13 mouse cellular contexts compared by ENCODE assay signal in genomic region chr2:102137922-102138321, GRCm38 (mm10). TPM values are rescaled to one million over a fixed set of nuclear protein-coding genes. Genes with fewer than 3 reads are reported as not detected.
DNase-seq lines count a peak whose midpoint lies in the region; ATAC-seq lines count a peak whose summit lies in the region.
"Had no signal": no experiment of that assay in that cellular context is flagged by ENCODE, and none has a peak within 500 bp of the region (broad histone marks: within the 10 kb centered on the region; RNA-seq: fewer than 3 reads in every experiment).

No protein-coding gene starts in this region.

- no peak for DNase-seq in hindbrain, embryonic 14.5 days (ENCODE audit: low spot score)
- DNase-seq in 416B (ENCODE audit: low read depth) = peak; percentile 11
- peak; percentile 54 for DNase-seq in brain, adult 2 months (ENCODE audit: low read depth, low spot score)
- DNase-seq in cerebellum, adult 8-10 months = no peak
- no peak for DNase-seq in urinary bladder, adult 2 months (ENCODE audit: low spot score)
- DNase-seq: adrenal gland, adult 2 months; cerebellum, postnatal 36 days; gastrocnemius, postnatal 10 days; lung, postnatal 36 days had no signal

- H3K4me2 ChIP-seq in hindbrain, embryonic 13.5 days = no peak overlapping the region
- H3K4me2 ChIP-seq in hindbrain, embryonic 14.5 days (replicated peaks) = no peak overlapping the region
- H3K4me2 ChIP-seq in limb, embryonic 13.5 days (replicated peaks) = peak overlapping the region; percentile 41

- H3K27ac ChIP-seq in hindbrain, embryonic 13.5 days = peak overlapping the region; percentile 18
- no peak overlapping the region for H3K27ac ChIP-seq in hindbrain, embryonic 14.5 days
- peak overlapping the region; percentile 71; the same call in 1 of the 2 replicates for H3K27ac ChIP-seq in limb, embryonic 13.5 days
- H3K27ac ChIP-seq: liver, embryonic 14.5 days had no signal

- H3K27me3 ChIP-seq in hindbrain, embryonic 13.5 days = no peaks in the 10 kb centered on the region
- H3K27me3 ChIP-seq in hindbrain, embryonic 14.5 days (ENCODE audit: control insufficient read depth, insufficient read depth, low read length) = no peaks in the 10 kb centered on the region
- no peaks in the 10 kb centered on the region for H3K27me3 ChIP-seq in limb, embryonic 13.5 days
- H3K27me3 ChIP-seq: Patski had no signal

- peaks cover 70% of the 10 kb centered on the region for H3K4me1 ChIP-seq in hindbrain, embryonic 13.5 days (replicated peaks)
- peaks cover 61% of the 10 kb centered on the region for H3K4me1 ChIP-seq in hindbrain, embryonic 14.5 days (replicated peaks; ENCODE audit: control insufficient read depth, insufficient read depth, low read length)
- peaks cover 92% of the 10 kb centered on the region for H3K4me1 ChIP-seq in limb, embryonic 13.5 days

- 46% methylated on average over 6 of the region's 6 CpGs for WGBS in hindbrain, embryonic 13.5 days
- 46% methylated on average over 6 of the region's 6 CpGs for WGBS in hindbrain, embryonic 14.5 days
- WGBS in limb, embryonic 13.5 days = 16% methylated on average over 6 of the region's 6 CpGs

- ATAC-seq in hindbrain, embryonic 13.5 days (ENCODE audit: low FRiP score) = no peak
- ATAC-seq in hindbrain, embryonic 14.5 days (ENCODE audit: low FRiP score) = no peak
- ATAC-seq in limb, embryonic 13.5 days (ENCODE audit: low FRiP score, low read depth) = no peak
- ATAC-seq: Patski had no signal

- no peak overlapping the region for H3K4me3 ChIP-seq in hindbrain, embryonic 13.5 days
- H3K4me3 ChIP-seq in hindbrain, embryonic 14.5 days (replicated peaks; ENCODE audit: low read length) = no peak overlapping the region
- H3K4me3 ChIP-seq in limb, embryonic 13.5 days = no peak overlapping the region

- peak overlapping the region; percentile 24 for H3K9ac ChIP-seq in hindbrain, embryonic 13.5 days
- no peak overlapping the region for H3K9ac ChIP-seq in hindbrain, embryonic 14.5 days
- no peak overlapping the region for H3K9ac ChIP-seq in limb, embryonic 13.5 days
- H3K9ac ChIP-seq: liver, embryonic 14.5 days had no signal

- H3K36me3 ChIP-seq in hindbrain, embryonic 13.5 days = no peaks in the 10 kb centered on the region
- H3K36me3 ChIP-seq in hindbrain, embryonic 14.5 days (replicated peaks; ENCODE audit: control insufficient read depth, insufficient read depth) = no peaks in the 10 kb centered on the region
- H3K36me3 ChIP-seq in limb, embryonic 13.5 days = no peaks in the 10 kb centered on the region

- no peaks in the 10 kb centered on the region for H3K9me3 ChIP-seq in hindbrain, embryonic 13.5 days
- H3K9me3 ChIP-seq in hindbrain, embryonic 14.5 days (ENCODE audit: control insufficient read depth, low read length) = no peaks in the 10 kb centered on the region
- no peaks in the 10 kb centered on the region for H3K9me3 ChIP-seq in limb, embryonic 13.5 days

RNA-seq across cellular contexts. Expression of gene Ldlrad3, which starts 48.3 kb away (rescaled TPM):
- polyA plus RNA-seq in hindbrain, embryonic 13.5 days (2015; fragmentation: Nextera tagmentation; extraction: Ambion mirVana) = 37.1 and 38.8 TPM in 2 replicates
- 28.4 and 29.4 TPM in 2 replicates for polyA plus RNA-seq in hindbrain, embryonic 14.5 days (2014; fragmentation: Nextera tagmentation; extraction: Ambion mirVana)
- polyA plus RNA-seq in limb, embryonic 13.5 days (2015; fragmentation: Nextera tagmentation; extraction: Ambion mirVana) = 63.6 and 71.9 TPM in 2 replicates
- polyA plus RNA-seq in urinary bladder, adult 2 months (2012; rRNA removed) = 7.4 and 8.9 TPM in 2 replicates

Comparison
In these comparisons a context has a peak if more than half of its experiments do, and no peak if none do; other contexts are left out.
1. DNase-seq: peak in 416B (single experiment) and brain, adult 2 months (single experiment); none in hindbrain, embryonic 14.5 days (single experiment), cerebellum, adult 8-10 months (single experiment) and urinary bladder, adult 2 months (single experiment).